Mouse (Mus musculus): ENCODE results near the gene Camkv.
A peak's percentile ranks its signal among the peaks of the same experiment; 100 is the strongest.

The Camkv gene

GRCm38 (mm10) chr9:107986376-107986775, 50.9 kb downstream of the Camkv start:
- DNase-seq (ENCODE audit: extremely low spot score, low spot score), result peak; percentile 85

- no peak for DNase-seq (ENCODE audit: extremely low spot score, low spot score)
Observed at GRCm38 (mm10) chr9:107987950-107988349, 52.5 kb downstream of the Camkv start.

- no peak for DNase-seq (ENCODE audit: extremely low spot score, low spot score)
Observed at GRCm38 (mm10) chr9:107992197-107992596, 56.7 kb downstream of the Camkv start, which contains the start of gene Cdhr4. Cdhr4 (plus strand) TSS chr9:107992497.

GRCm38 (mm10) chr9:107993013-107993412, 57.5 kb downstream of the Camkv start:
- no peak for DNase-seq (ENCODE audit: extremely low spot score, low spot score)

- no peak for DNase-seq (ENCODE audit: extremely low spot score, low spot score)
Observed at GRCm38 (mm10) chr9:107994464-107994863, 59.0 kb downstream of the Camkv start.

- no peak for DNase-seq (ENCODE audit: extremely low spot score, low spot score)
Observed at GRCm38 (mm10) chr9:107995513-107995912, 60.0 kb downstream of the Camkv start.

GRCm38 (mm10) chr9:107996049-107996448, 60.6 kb downstream of the Camkv start, which contains the start of gene Gm20662:
Gm20662 (plus strand) TSS chr9:107996349.
- no peak for DNase-seq (ENCODE audit: extremely low spot score, low spot score)

Measured in neural tube, embryonic 10.5 days (tissue).